Mouse (Mus musculus) liver, embryonic 13.5 days (tissue): ENCODE results near the gene Gm21992. TPM values are rescaled to one million over a fixed set of nuclear protein-coding genes. Genes with fewer than 3 reads are reported as not detected.

Experiments
- ATAC-seq: fragments of 200-750 bp; cut with Nextera tagmentation; 2 replicates; pipeline ENCODE4 v1.8.0; 2017; ENCODE audit warnings: low read depth, mild to moderate bottlenecking, moderate number of reproducible peaks, moderate library complexity
- DNase-seq: peaks from one replicate; pipeline ENCODE4 v3.0.0; 2022
- H3K27ac ChIP-seq: fragments of 300-500 bp; sonication (generic); 2 replicates; pipeline ENCODE4 v1.5.1; 2015; ENCODE audit warnings: moderate library complexity, mild to moderate bottlenecking, inconsistent platforms
- H3K27me3 ChIP-seq: fragments of 300-500 bp; sonication (generic); 2 replicates; pipeline ENCODE4 v1.6.1; 2015; ENCODE audit warnings: mild to moderate bottlenecking, inconsistent platforms
- H3K36me3 ChIP-seq: fragments of 300-500 bp; sonication (generic); 2 replicates; pipeline ENCODE4 v1.6.1; 2015; ENCODE audit warnings: mild to moderate bottlenecking, inconsistent platforms
- H3K4me1 ChIP-seq: fragments of 300-500 bp; sonication (generic); replicated peaks from 2 replicates; pipeline ENCODE4 v1.6.1; 2015; ENCODE audit warnings: inconsistent platforms
- H3K4me2 ChIP-seq: fragments of 300-500 bp; sonication (generic); 2 replicates; pipeline ENCODE4 v1.6.1; 2015; ENCODE audit warnings: inconsistent platforms, mild to moderate bottlenecking, moderate library complexity
- H3K4me3 ChIP-seq: fragments of 300-500 bp; sonication (generic); replicated peaks from 2 replicates; pipeline ENCODE4 v1.5.1; 2015; ENCODE audit warnings: mild to moderate bottlenecking, inconsistent platforms
- H3K9ac ChIP-seq: fragments of 300-500 bp; sonication (generic); 2 replicates; pipeline ENCODE4 v1.6.1; 2015; ENCODE audit warnings: mild to moderate bottlenecking, inconsistent platforms
- H3K9me3 ChIP-seq: fragments of 300-500 bp; sonication (generic); replicated peaks from 2 replicates; pipeline ENCODE4 v1.6.1; 2016; ENCODE audit warnings: inconsistent platforms
- WGBS: fragments of 180-500 bp; shearing (Covaris S2); methylation state at CpG from one replicate; pipeline ENCODE4 v1.1.7; 2015; ENCODE audit not compliant: insufficient replicate concordance; 5-methylcytosine and 5-hydroxymethylcytosine counted together
- polyA plus RNA-seq: library from polyadenylated mRNA; unstranded; fragments of >200 nt; fragmentation: Nextera tagmentation; extraction: Ambion mirVana; gene quantifications from 2 replicates; pipeline ENCODE4 v1.2.1, GENCODE M21; 2015

The Gm21992 gene
- 18.5 and 20.7 TPM in 2 replicates for polyA plus RNA-seq

GRCm38 (mm10) chr19:4811063-4811908, at the start of gene Gm21992, which contains the start of gene Rbm14:
Gene Gm21992 (minus strand): TSS chr19:4811612.
Gene Rbm14 (minus strand): TSS chr19:4811634.
- Histone ChIP-seq H3K27ac (peak within 1 kb of the TSS; percentile 91), H3K9me3 (no peaks in the 10 kb centered on the region; the same call in 1 of the 2 replicates), H3K27me3 (no peaks in the 10 kb centered on the region), H3K4me1 (peaks cover 40% of the 10 kb centered on the region), H3K4me3 (peak within 1 kb of the TSS; percentile 90), H3K9ac (peak within 1 kb of the TSS; percentile 88), H3K36me3 (peaks cover 11% of the 10 kb centered on the region), H3K4me2 (peak within 1 kb of the TSS; percentile 83)
- ATAC-seq (peak; percentile 93), DNase-seq (peak; percentile 98)
- under 1% methylated on average over 83 of the region's 83 CpGs for WGBS

- H3K9ac ChIP-seq, result peak overlapping the region; percentile 69
- H3K36me3 ChIP-seq, result peaks cover 11% of the 10 kb centered on the region; the same call in 1 of the 2 replicates
- whole genome bisulfite sequencing, result 31% methylated on average over 6 of the region's 6 CpGs
- H3K27me3 ChIP-seq, result peaks cover 63% of the 10 kb centered on the region
- peak overlapping the region; percentile 96 for H3K27ac ChIP-seq
- H3K4me3 ChIP-seq, result peak overlapping the region; percentile 51
- DNase-seq, result peak; percentile 84
- peak; percentile 99 for ATAC-seq
- H3K4me2 ChIP-seq, result peak overlapping the region; percentile 71
- H3K4me1 ChIP-seq, result peaks cover 68% of the 10 kb centered on the region
- H3K9me3 ChIP-seq, result no peaks in the 10 kb centered on the region
Observed at GRCm38 (mm10) chr19:4859081-4859480, 47.7 kb upstream of the Gm21992 start.

- Histone ChIP-seq H3K27ac (0 out of 2 replicates have a peak overlapping the region, but pooled peaks have one; percentile 9), H3K9me3 (no peaks in the 10 kb centered on the region), H3K36me3 (0 out of 2 replicates have a peak, but pooled peaks cover 6% of the 10 kb centered on the region), H3K4me2 (peak overlapping the region; percentile 90), H3K4me1 (peaks cover 65% of the 10 kb centered on the region), H3K4me3 (peak overlapping the region; percentile 66), H3K27me3 (peaks cover 62% of the 10 kb centered on the region), H3K9ac (peak overlapping the region; percentile 78; the same call in 1 of the 2 replicates)
- ATAC-seq, result no peak
- no peak for DNase-seq
- WGBS, result 59% methylated on average over 4 of the region's 4 CpGs
Observed at GRCm38 (mm10) chr19:4855951-4856350, 44.5 kb upstream of the Gm21992 start.

GRCm38 (mm10) chr19:4855470-4855820, 44.0 kb upstream of the Gm21992 start:
- H3K9me3 ChIP-seq, result no peaks in the 10 kb centered on the region
- peak overlapping the region; percentile 66 for H3K4me3 ChIP-seq
- no peak for DNase-seq
- H3K9ac ChIP-seq, result peak overlapping the region; percentile 78
- H3K36me3 ChIP-seq, result 0 out of 2 replicates have a peak, but pooled peaks cover 2% of the 10 kb centered on the region
- WGBS, result 7% methylated on average over 14 of the region's 14 CpGs
- peak overlapping the region; percentile 90 for H3K4me2 ChIP-seq
- H3K27me3 ChIP-seq, result peaks cover 64% of the 10 kb centered on the region
- H3K27ac ChIP-seq, result peak overlapping the region; percentile 59
- H3K4me1 ChIP-seq, result peaks cover 60% of the 10 kb centered on the region
- ATAC-seq, result no peak

- peaks cover 69% of the 10 kb centered on the region for H3K27me3 ChIP-seq
- H3K4me1 ChIP-seq, result peaks cover 54% of the 10 kb centered on the region
- H3K9ac ChIP-seq, result peak within 1 kb of the TSS; percentile 78
- H3K4me3 ChIP-seq, result peak within 1 kb of the TSS; percentile 66
- H3K27ac ChIP-seq, result peak within 1 kb of the TSS; percentile 59
- WGBS, result 4% methylated on average over 45 of the region's 45 CpGs
- ATAC-seq (peak; percentile 9; the same call in 1 of the 2 replicates), DNase-seq (peak; percentile 43)
- no peaks in the 10 kb centered on the region for H3K9me3 ChIP-seq
- H3K36me3 ChIP-seq, result no peaks in the 10 kb centered on the region
- H3K4me2 ChIP-seq, result peak within 1 kb of the TSS; percentile 90
Observed at GRCm38 (mm10) chr19:4854552-4855469, 43.4 kb upstream of the Gm21992 start, which contains the start of gene Ctsf. Gene Ctsf (plus strand): TSS chr19:4855130.

- Histone ChIP-seq H3K27me3 (peaks cover 70% of the 10 kb centered on the region), H3K9me3 (no peaks in the 10 kb centered on the region), H3K36me3 (no peaks in the 10 kb centered on the region), H3K4me1 (peaks cover 17% of the 10 kb centered on the region), H3K27ac (no peak overlapping the region), H3K9ac (no peak overlapping the region), H3K4me2 (no peak overlapping the region), H3K4me3 (no peak overlapping the region)
- DNase-seq (no peak), ATAC-seq (no peak)
- WGBS, result 48% methylated on average over 5 of the region's 5 CpGs
Observed at GRCm38 (mm10) chr19:4850281-4850680, 38.9 kb upstream of the Gm21992 start.

- no peak overlapping the region for H3K9ac ChIP-seq
- H3K9me3 ChIP-seq, result no peaks in the 10 kb centered on the region
- H3K4me1 ChIP-seq, result peaks cover 12% of the 10 kb centered on the region
- no peak overlapping the region for H3K4me2 ChIP-seq
- WGBS, result 62% methylated on average over 4 of the region's 4 CpGs
- no peak for DNase-seq
- H3K36me3 ChIP-seq, result no peaks in the 10 kb centered on the region
- no peak for ATAC-seq
- H3K4me3 ChIP-seq, result no peak overlapping the region
- peaks cover 67% of the 10 kb centered on the region for H3K27me3 ChIP-seq
- no peak overlapping the region for H3K27ac ChIP-seq
Observed at GRCm38 (mm10) chr19:4849800-4850199, 38.4 kb upstream of the Gm21992 start.

- H3K4me3 ChIP-seq, result no peak overlapping the region
Observed at GRCm38 (mm10) chr19:4847490-4847889, 36.1 kb upstream of the Gm21992 start.

GRCm38 (mm10) chr19:4845846-4846245, 34.4 kb upstream of the Gm21992 start:
- Histone ChIP-seq H3K27ac (no peak overlapping the region), H3K4me1 (peaks cover 12% of the 10 kb centered on the region), H3K4me2 (no peak overlapping the region), H3K27me3 (peaks cover 58% of the 10 kb centered on the region), H3K36me3 (no peaks in the 10 kb centered on the region), H3K4me3 (no peak overlapping the region), H3K9me3 (no peaks in the 10 kb centered on the region), H3K9ac (no peak overlapping the region)
- DNase-seq (no peak), ATAC-seq (no peak)
- 32% methylated on average over 2 of the region's 2 CpGs for WGBS

More at GRCm38 (mm10) chr19:4847490-4847889, 36.1 kb upstream of the Gm21992 start:
- H3K9me3 ChIP-seq, result no peaks in the 10 kb centered on the region
- ATAC-seq, result no peak
- H3K36me3 ChIP-seq, result no peaks in the 10 kb centered on the region
- no peak for DNase-seq
- peaks cover 55% of the 10 kb centered on the region for H3K27me3 ChIP-seq
- no peak overlapping the region for H3K27ac ChIP-seq
- WGBS, result 29% methylated on average over 7 of the region's 7 CpGs
- no peak overlapping the region for H3K9ac ChIP-seq
- no peak overlapping the region for H3K4me2 ChIP-seq
- peaks cover 8% of the 10 kb centered on the region; the same call in 1 of the 2 replicates for H3K4me1 ChIP-seq

GRCm38 (mm10) chr19:4842611-4843010, 31.2 kb upstream of the Gm21992 start:
- 48% methylated on average over 2 of the region's 2 CpGs for WGBS
- Histone ChIP-seq H3K27ac (no peak overlapping the region), H3K9me3 (no peaks in the 10 kb centered on the region), H3K4me2 (no peak overlapping the region), H3K4me1 (peaks cover 40% of the 10 kb centered on the region), H3K36me3 (no peaks in the 10 kb centered on the region), H3K4me3 (no peak overlapping the region), H3K9ac (no peak overlapping the region), H3K27me3 (peaks cover 48% of the 10 kb centered on the region)
- no peak for DNase-seq
- no peak for ATAC-seq

GRCm38 (mm10) chr19:4840848-4841247, 29.4 kb upstream of the Gm21992 start:
- Histone ChIP-seq H3K27me3 (peaks cover 41% of the 10 kb centered on the region), H3K4me2 (no peak overlapping the region), H3K9ac (no peak overlapping the region), H3K9me3 (no peaks in the 10 kb centered on the region), H3K4me1 (peaks cover 51% of the 10 kb centered on the region), H3K27ac (no peak overlapping the region), H3K36me3 (0 out of 2 replicates have a peak, but pooled peaks cover 2% of the 10 kb centered on the region), H3K4me3 (no peak overlapping the region)
- ATAC-seq, result no peak
- WGBS, result 59% methylated on average over 9 of the region's 9 CpGs
- DNase-seq, result no peak
